Mouse (Mus musculus) hematopoietic stem cell, adult 5-6 weeks (primary cell): ENCODE results near the gene Ulk3. TPM values are rescaled to one million over a fixed set of nuclear protein-coding genes. Genes with fewer than 3 reads are reported as not detected.

Experiments
- ATAC-seq, 2 experiments: fragments of 125-278 bp in 1 of 2; replicated peaks in 1 of 2; 2 replicates each; pipeline ENCODE4 v1.8.0; 2016 to 2017; ENCODE audit warnings: inconsistent platforms in 2 of 2, mild to moderate bottlenecking in 2 of 2, moderate number of reproducible peaks in 2 of 2, low read depth in 1 of 2, moderate TSS enrichment in 1 of 2; ENCODE audit not compliant: low FRiP score in 2 of 2, poor library complexity in 2 of 2, severe bottlenecking in 2 of 2, insufficient read depth in 1 of 2, low TSS enrichment in 1 of 2
- total RNA-seq: library from RNA; stranded (forward); fragments of 172-1452, 232-1000 nt; gene quantifications from 2 replicates; pipeline ENCODE4 v1.2.3, GENCODE M21; 2017

Ulk3 gene
- total RNA-seq, 1 experiment from 2014 or later, result 2.8 TPM

DNA sequence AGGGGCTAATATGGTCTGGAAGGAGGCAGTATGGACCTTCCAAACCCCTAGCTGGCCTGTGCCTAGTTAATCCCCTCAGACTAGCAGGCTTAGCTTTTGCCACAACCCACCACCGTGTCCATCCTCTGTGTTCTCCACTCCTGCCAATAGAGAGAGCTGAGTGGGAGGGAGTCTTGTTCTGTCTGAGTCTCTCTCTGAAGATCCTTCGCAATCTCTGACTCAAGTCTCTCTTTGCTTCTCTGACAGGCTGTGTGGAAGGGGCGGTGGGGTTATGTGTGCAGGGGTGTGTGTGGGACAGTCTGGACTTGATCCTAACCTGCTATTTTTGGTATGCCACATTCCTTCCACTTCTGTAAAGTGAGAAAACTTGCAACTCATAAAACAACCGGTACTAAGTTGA is 15.6 kb downstream of the Ulk3 start:
- no peak for ATAC-seq

DNA sequence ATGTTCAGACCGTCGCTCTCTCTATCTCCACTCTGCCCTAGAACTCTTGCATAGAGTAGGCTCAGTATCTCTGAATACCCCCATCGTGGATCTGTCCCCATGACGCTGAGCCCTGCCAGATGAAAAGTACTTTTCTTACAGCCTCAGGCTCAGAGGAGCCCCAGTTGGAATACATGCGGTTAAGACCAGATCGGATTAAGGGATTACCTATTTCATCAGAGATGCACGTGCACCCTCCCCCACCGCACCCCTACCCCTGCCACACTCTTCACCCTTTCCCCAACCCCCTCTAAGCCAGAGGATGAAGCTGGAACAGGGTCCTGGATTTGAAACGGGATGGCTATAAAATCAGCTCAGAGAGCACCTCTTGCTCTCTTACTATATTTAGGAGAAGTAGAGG is 16.3 kb downstream of the Ulk3 start:
- ATAC-seq, result no peak

DNA sequence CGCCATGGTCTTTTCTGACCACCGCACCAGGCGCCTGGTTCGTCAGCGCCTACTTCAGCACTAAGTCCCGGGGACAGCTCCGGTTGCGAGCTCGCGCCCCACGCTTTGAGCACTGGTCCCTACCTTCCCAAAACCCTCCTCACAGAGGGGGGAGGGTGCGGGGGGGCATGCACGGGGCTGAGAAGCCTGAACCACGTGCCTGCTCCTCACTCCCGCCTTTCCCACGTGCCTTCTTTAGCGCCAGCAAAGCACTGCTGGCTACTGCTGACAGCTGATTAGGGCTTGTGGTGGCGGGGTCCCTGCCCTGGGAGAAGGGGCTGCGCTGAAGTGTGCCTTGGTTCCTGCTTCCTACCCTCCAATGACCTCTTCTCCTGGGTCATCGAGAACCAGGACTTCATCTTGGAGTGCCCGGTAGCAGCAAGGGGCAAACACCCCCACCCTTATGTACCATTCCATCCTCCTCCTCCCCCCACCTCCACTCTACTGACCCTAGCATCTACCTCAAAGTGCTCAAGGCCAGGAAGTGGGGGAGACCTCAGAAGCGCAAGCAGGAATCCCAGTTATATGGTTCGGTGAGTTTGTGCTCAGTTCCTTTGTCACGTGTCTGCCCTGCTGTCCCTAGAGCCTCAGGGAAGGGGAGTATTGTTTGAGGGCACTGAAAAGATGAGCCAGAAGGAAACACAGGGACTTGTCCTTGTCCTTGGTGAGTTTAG is 17.0 kb downstream of the Ulk3 start, which contains the start of gene Cplx3:
TSS of gene Cplx3 (minus strand) at position 143 of the 713 bp plus-strand sequence.
- ATAC-seq, result peak; percentile 42 to 51; a peak in 1 of 4 replicates

DNA sequence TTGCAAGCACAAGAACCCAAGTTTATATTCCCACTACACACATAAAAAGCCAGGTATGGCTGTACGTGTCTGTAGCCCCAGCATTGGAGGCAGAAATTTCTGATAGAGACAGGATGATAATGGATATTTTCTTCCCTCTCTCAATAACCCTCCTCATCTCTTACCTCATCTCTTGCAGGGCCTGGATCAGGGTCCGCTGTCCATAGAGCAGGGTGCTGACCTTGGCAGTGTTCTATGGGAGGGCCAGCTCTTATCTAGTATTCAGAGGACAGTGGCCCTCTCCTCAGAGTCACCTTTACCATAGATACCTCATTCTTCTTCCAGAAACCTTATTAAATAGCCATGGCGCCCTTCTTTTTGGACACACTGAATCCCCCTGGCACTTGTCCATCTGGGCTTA is 20.6 kb downstream of the Ulk3 start:
- ATAC-seq, result no peak

DNA sequence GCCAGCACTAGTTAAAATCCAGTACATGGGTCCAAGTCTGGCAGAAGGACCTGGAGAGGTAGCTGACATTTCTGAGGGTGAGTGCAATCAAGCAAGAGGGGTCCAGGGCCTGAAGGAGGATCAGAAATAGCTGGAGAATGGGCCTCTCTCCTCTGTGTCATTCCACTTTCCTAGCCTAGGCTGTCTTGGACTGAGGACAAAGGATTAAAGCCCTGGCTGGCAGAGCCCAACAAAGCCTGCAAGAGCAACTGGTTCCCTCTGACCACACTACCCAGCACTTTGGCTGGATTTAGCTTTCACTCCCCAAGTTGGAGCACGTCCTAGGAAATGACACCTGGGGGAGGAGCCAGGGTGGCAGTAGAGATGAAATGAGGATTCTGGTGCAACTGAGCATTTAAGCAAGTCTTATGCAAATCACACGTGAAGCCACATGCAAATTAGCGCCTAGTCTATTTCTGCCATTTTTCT is 21.1 kb downstream of the Ulk3 start:
- ATAC-seq, result no peak

DNA sequence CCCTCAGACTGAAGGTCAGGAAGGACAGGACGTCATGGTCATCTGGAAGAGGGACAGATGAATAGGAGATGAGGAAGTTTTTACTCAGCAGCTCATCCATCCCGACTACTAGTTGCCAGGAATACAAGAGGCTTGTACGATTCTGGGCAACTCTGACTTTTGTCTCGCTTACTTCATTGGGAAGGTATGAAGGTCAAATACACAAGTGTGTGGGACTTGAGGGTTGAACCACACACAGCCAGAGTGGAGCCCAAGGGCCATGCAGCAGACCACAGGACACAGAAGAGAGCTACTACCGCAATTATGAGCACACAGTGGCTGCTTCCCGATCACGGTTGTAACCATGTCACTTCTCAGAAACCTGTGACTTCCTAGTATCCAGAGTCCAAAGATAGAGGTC is 23.3 kb downstream of the Ulk3 start:
- ATAC-seq, result no peak

DNA sequence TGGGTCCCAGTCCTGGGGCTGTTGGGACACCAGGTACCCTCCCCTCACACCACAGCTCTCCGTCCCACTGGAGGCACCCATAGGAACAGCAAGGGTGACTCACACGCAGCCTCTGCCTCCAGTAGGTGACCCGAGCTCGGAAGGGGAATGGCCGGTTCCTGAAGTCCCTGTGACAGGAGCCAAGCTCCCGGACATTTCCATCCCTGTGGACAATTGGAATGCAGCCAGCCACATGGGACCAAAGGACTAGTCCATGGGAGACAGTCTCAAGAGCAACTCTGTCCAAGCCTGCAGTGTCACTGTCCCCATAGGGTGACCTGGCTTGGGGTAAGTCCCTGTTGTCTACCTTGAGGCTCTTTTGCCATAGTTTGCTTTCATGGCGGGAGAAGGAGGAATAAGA is 24.7 kb downstream of the Ulk3 start:
- no peak for ATAC-seq

DNA sequence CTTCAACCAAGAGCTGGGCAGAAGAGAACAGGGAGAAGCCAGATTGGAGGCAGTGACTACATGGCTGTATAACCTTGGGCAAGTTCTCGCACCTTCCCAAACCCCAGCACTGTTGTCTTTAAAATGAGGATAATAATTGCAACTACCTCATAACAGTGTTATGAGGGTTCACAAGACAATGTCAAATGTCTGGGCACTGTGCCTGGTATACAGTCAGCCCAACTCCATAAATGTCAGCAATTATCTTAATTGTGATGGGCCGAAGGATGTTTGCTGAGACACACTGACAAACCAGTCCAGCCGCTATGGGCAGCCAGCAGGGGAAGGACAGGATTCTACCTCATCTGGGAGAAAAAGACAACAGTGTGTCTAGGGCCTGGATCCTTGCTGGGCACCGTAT is 25.5 kb downstream of the Ulk3 start:
- no peak for ATAC-seq

DNA sequence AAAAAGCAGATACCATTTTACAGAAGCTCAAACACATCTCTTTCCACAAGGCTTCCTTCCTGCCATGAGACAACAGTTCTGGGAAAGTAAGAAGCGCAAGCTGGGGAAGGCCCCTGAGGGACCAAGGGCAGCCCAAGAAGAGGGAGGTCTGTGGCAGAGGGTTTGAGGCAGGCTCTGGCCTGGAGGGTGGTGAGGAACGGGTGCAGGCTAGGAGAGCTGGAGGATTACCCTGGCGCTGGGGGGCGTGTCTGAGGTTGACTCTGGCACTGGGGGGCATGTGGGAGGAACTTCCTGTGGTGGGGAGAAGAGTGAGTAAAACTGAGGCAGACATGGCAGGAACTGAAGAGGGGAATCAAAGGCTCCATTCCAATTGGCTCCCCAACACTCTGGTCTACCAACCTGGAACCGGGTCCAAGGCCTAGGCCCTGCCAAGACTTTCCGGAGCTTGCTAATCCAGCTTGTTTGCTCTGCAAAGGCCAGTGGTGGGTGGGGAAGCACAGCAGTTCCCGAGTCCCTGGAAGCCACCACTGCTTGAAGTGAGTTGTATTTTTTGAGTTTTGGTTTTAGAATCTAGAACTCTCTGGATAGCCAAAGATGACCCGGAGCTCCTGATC is 28.4 kb downstream of the Ulk3 start:
- peak; percentile 48 to 52; a peak in 2 of 4 replicates for ATAC-seq

DNA sequence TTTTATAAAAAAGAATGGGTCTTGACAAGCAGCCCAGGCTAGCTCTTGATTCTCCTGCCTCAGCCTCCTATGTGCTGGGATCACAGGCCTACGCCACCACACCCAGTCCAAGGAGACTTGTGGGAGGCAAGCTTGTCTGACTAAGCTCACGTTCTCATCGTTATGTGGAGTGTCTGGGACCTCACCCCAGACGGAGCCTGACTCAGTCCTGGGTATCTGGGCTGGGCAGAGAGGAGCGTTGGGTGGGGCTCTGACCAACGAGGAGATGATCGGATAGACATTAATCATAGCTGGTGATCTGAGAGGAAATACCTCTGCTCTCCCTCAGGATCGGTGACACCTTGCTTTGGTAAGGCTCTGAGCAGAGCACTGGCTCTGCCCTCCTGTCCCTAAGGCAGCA is 29.6 kb downstream of the Ulk3 start:
- ATAC-seq, result no peak

DNA sequence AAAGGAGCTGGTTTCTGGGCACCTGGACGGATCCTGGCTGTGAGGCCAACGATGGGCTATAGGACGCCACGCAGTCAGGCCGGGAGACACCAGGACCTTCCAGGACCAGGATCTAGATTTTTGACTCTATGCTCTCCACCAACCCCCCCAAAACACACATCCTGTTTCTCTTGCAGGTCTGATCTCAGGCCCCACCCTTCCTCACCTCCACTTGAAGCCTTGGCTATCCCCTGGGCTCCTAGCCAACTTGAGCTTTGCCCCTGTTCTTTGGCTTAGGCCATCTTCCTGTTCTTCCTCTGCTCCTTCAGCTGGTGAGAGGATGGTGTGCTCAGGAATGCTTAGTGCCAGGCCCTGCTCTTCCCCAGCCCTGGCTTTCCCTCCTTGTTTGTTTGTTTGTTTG is 31.4 kb downstream of the Ulk3 start, which contains the start of gene Lman1l:
TSS of gene Lman1l (minus strand) at position 101 of the 400 bp plus-strand sequence.
- no peak for ATAC-seq

DNA sequence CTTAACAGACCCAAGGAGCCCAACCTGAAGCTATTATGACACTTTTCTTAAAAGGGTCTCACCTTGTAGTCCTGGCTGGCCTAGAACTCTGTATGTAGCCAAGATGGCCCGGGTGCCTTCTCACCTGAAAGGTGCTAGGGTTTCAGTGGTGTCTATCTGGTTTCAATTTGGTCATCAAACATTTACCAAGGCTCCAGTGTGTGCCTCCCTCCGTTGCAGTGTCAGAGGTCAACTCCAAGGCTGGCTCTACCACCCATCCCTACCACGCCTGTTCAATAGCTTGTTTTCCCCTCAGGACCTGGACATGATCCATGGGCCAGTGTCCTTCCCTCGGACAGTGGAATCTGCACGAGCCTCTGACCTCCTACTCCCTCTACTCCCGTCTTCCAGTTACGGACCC is 35.0 kb downstream of the Ulk3 start:
- no peak for ATAC-seq

DNA sequence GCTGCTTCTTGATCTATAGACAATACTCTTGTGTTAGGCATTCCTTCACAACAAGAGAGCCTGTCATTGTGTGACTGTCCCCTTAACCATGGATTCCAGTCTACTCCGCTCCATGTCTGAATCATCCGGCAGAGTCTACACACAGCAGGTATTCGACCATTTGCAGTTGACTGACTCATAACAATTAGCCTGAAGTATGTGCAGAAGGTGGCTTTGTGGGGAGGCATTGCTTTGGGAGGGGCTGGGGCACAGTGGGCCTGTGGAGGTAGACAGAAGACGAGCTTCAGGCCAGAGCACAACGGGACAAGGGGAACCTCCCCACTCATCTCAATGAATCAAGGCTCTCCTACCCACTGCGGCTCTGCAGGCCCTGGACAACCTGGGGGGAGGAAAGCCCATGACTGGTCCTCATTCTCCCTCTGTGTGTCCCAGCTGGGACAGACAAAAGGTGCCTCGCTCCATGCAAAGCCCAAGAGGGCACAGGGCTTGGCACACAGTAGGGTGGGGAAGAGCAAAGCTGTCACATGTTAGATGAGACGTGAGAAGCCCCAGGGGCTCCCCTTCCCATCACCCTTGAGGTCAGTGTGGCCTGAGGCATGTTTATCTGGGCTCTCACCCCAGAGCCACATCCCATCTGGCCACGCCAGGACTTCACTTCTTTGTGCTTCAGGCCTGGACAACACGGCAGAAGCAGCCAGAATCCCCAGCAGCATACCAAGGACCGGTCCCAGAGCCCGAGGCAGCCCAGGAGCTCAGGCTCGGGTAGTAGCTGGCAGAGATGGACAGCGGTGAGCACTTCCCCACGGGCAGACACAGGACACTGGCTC is 36.6 kb downstream of the Ulk3 start:
- ATAC-seq, result no peak

DNA sequence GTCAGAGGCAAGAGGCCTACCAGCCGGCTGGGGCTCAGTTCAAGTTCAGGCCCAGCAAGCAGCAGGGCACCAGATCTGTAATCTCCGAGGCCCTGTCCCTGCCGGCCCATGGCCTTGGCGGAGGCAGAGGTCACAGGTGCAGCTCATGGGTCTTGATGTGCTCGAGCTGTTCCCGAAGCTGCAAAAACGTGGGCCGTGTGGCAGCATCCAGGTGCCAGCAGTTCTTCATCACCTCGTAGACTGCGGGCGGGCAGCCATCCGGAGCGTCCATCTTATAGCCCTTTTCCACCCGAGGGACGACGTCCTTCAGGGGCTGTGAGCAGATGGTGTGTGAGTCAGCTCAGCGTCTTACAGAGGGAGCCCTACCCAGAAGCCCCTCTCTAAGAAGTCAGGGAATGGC is 37.9 kb downstream of the Ulk3 start:
- no peak for ATAC-seq

DNA sequence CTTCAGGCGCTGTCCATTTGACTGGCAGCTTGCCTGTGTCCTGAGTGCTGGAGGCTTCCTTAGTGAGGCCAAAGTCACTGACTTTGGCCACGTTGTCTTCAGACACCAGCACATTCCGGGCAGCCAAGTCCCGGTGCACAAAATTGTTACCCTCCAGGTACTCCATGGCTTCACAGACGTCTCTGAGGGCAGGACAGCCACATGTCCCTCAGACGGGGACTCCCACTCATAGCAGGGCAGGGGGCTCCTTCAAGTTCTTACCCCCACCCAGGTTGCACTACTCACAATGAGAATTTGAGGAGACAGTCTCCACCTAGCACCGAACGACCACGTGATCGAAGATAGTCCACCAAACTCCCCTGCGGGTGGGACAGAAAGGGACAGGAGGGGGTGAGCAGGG is 38.6 kb downstream of the Ulk3 start:
- no peak for ATAC-seq

DNA sequence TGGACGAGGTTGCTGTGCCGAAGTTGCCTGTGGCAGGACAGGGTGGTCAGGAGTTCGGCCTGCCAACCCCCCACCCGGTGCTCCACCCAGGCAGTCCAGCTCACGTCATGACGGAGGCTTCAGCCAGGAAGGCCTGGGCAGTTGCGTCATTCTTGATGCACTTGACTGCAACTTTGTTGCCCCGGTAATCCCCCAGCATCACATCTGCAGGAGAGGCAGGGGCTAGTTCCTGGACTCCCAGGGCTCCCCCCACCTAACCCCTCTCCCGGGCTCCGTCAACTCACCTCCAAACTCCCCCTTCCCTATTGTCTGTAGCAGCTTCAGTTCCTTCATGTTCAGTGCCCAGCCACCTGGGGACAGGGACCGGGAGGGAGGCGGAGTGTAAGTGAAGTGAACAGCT is 39.5 kb downstream of the Ulk3 start:
- ATAC-seq, result no peak

DNA sequence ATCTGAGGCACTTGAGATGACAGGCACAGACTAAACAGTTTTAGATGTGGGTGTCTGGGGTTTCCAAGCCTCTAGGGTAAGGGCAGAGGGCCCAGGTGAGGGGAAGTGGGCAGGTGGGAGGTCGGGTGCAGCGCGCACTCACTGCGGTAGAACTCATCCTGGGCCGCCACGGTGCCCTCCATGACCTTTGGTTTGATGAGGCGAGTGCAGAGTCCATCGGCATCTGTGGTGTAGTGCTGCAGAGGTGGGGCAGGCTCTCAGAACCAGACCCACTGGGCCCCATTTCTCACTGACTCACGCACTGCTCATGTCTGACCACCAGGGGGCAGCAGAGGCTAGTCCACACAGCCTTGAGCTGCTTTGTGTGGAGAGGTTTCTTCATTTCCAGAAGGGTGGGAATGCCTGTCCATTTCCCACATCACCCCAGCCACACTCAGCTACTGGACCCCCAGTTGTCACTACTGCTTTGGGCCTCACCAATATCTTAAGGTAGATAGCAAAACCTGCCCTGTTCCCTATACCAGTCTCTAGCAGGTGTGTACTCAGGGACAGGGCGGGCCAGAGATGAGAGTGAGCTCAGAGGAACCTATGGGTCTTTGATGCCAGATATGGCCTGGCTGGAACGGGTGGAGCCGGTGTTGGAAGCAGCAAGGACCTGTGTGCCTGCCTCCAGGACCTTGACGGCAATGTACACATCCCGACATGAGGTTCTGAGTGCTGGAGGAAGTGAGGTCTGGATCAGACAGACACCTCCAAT is 40.0 kb downstream of the Ulk3 start:
- peak; percentile 46 to 78; a peak in 3 of 4 replicates for ATAC-seq
